Mouse (Mus musculus) bone marrow macrophage, adult 2 months (primary cell): ENCODE measurements around the gene 2310046K23Rik.

Experiments used
- CTCF ChIP-seq: IDR thresholded peaks from 2 replicates; pipeline ENCODE4 v1.5.1; 2012; ENCODE audit warnings: low read depth, mild to moderate bottlenecking, low read length, moderate library complexity
- POLR2A ChIP-seq: IDR thresholded peaks from 2 replicates; pipeline ENCODE4 v1.6.1; 2012; ENCODE audit warnings: mild to moderate bottlenecking, low read depth, low read length, borderline replicate concordance

DNA sequence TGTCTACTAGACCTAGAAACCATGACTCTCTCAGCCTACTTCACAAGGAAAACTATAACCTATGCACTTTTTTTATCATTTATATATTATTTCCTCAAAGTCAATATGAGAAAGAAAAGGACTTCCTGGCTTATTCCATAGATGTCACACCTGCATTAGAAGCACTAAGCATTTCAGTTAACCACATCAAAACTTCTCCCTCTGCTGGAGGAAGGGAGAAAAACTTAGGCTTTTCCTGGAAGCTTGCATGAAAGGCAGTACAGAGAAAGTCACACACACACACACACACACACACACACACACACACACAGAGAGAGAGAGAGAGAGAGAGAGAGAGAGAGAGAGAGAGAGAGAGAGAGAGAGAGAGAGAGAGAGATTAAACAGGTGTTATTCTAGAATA is 22.0 kb downstream of the 2310046K23Rik start:
- TF ChIP-seq CTCF (no peak), POLR2A (no peak)
